Mouse (Mus musculus) mature B cell (primary cell): ENCODE data around the gene Simc1.

ENCODE experiments used
- in situ Hi-C: fragments of 300-500 bp; cut with MboI; formaldehyde crosslinking; loops from 2 replicates; pipeline ENCODE4 v1.14.3; 2019

Simc1 gene

GRCm38 (mm10) chr13:54532134-54532533, 28.6 kb downstream of the Simc1 start:
- in situ Hi-C loops: no loop called here

- in situ Hi-C loops: no loop called here
These were observed 44.5 kb downstream of the Simc1 start for GRCm38 (mm10) chr13:54548036-54548435.

- in situ Hi-C loops: no loop called here
These were observed 52.6 kb downstream of the Simc1 start for GRCm38 (mm10) chr13:54556176-54556575.

- in situ Hi-C loops: no loop called here
These were observed 53.2 kb downstream of the Simc1 start for GRCm38 (mm10) chr13:54556796-54557195.

- in situ Hi-C loops: no loop called here
These were observed 54.1 kb downstream of the Simc1 start for GRCm38 (mm10) chr13:54557652-54558051.

- in situ Hi-C loops: no loop called here
These were observed 56.1 kb downstream of the Simc1 start for GRCm38 (mm10) chr13:54559656-54560055.

GRCm38 (mm10) chr13:54560608-54561007, 57.0 kb downstream of the Simc1 start:
- in situ Hi-C loops: no loop called here

GRCm38 (mm10) chr13:54562562-54562961, 59.0 kb downstream of the Simc1 start:
- in situ Hi-C loops: no loop called here

GRCm38 (mm10) chr13:54564232-54565200, 60.9 kb downstream of the Simc1 start:
- in situ Hi-C loops: no loop called here

GRCm38 (mm10) chr13:54565201-54565581, 61.6 kb downstream of the Simc1 start, which contains the start of gene 4833439L19Rik:
Gene 4833439L19Rik (minus strand): TSS chr13:54565435.
- in situ Hi-C loops: no loop called here

GRCm38 (mm10) chr13:54565594-54566345, 62.2 kb downstream of the Simc1 start:
- in situ Hi-C loops: no loop called here

- in situ Hi-C loops: no loop called here
These were observed 64.8 kb downstream of the Simc1 start for GRCm38 (mm10) chr13:54568380-54568779.

- in situ Hi-C loops: no loop called here
These were observed 65.7 kb downstream of the Simc1 start for GRCm38 (mm10) chr13:54569282-54569681.

- in situ Hi-C loops: no loop called here
These were observed 67.2 kb downstream of the Simc1 start for GRCm38 (mm10) chr13:54570736-54571135.

- in situ Hi-C loops: no loop called here
These were observed 68.1 kb downstream of the Simc1 start for GRCm38 (mm10) chr13:54571637-54572036.

GRCm38 (mm10) chr13:54572621-54573020, 69.0 kb downstream of the Simc1 start:
- in situ Hi-C loops: no loop called here

- in situ Hi-C loops: no loop called here
These were observed 71.4 kb downstream of the Simc1 start, which contains the start of gene Arl10 for GRCm38 (mm10) chr13:54574854-54575481. Gene Arl10 (plus strand): TSS chr13:54575015.

- in situ Hi-C loops: no loop called here
These were observed 71.9 kb downstream of the Simc1 start for GRCm38 (mm10) chr13:54575489-54575888.

- in situ Hi-C loops: no loop called here
These were observed 74.3 kb downstream of the Simc1 start for GRCm38 (mm10) chr13:54577652-54578507.

GRCm38 (mm10) chr13:54581385-54581784, 77.8 kb downstream of the Simc1 start:
- in situ Hi-C loops: no loop called here

- in situ Hi-C loops: no loop called here
These were observed 78.5 kb downstream of the Simc1 start for GRCm38 (mm10) chr13:54582126-54582525.
